Mouse (Mus musculus): ENCODE results near the gene Prr12.

DNA sequence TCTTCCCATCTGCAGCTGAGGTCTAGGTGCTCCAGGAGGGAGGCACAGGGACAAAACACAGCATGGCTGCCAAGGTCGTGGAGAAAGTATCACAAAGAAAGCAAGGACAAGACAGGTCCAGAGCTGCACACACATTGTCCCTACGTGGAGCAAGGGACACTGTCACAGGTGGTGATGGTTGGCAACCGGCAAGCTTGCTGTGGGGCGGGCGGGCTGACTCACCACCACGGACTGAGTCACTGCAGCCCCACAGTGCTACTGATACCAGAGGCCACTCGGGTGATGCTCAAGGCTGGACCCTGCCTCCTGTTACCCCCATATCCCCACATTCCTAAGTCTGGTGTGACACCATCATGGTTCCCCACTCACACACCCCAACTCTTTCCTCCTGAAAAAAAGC lies 50.2 kb downstream of the Prr12 start:
- TF ChIP-seq CTCF (IDR thresholded peaks at IDR 0.05; ENCODE audit: low read depth, low read length): no peak
- TF ChIP-seq GATA1 (IDR thresholded peaks at IDR 0.05; ENCODE audit: borderline replicate concordance, low read length): no peak
- no peak for TF ChIP-seq POLR2AphosphoS5 (IDR thresholded peaks at IDR 0.05; ENCODE audit: insufficient replicate concordance, low read depth, low read length)
- no peak for TF ChIP-seq TAL1 (conservative IDR thresholded peaks at IDR 0.05; ENCODE audit: low read depth, low read length)
